18 mouse cellular contexts compared by ENCODE assay signal in the genomic region with DNA sequence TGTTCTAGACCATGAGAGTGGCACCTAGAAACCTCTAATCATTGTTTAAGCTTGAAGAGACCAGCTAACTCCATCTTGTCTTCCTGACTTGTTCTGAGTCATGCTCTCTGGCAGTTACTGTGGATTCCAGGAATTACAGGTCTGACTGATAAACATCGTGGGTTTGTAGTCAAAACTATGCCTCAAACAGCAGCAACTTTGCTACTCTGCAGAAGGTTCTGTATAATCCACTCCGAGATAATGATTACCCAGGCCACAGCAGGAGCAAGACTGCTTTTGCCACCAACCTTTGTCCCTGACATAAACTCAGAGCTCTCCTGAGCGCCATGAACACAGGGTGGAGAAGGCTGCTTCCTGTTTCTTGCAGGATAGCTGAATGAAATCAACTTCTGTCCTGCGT. TPM values are rescaled to one million over a fixed set of nuclear protein-coding genes. Genes with fewer than 3 reads are reported as not detected.
A peak's percentile ranks its signal among the peaks of the same experiment; 100 is the strongest.
DNase-seq lines count a peak whose midpoint lies in the region; ATAC-seq and TF ChIP-seq lines count a peak whose summit lies in the region.
"Had no signal": no experiment of that assay in that cellular context is flagged by ENCODE, and none has a peak within 500 bp of the region (broad histone marks: within the 10 kb centered on the region; RNA-seq: fewer than 3 reads in every experiment).

No protein-coding gene starts in this region.

- no peaks in the 10 kb centered on the region for H3K27me3 ChIP-seq in Patski
- no peaks in the 10 kb centered on the region for H3K27me3 ChIP-seq in kidney, adult 2 months (replicated peaks; ENCODE audit: control insufficient read depth, insufficient read depth, low read length)
- no peaks in the 10 kb centered on the region for H3K27me3 ChIP-seq in midbrain, postnatal 0 days (ENCODE audit: insufficient read depth, low read length)
- H3K27me3 ChIP-seq: midbrain, embryonic 12.5 days had no signal

- POLR2A ChIA-PET in Patski (lab: Charles Lee): interaction anchor here (0.6 to 0.7 kb wide), 3 partner anchors 24 to 55 kb away, joined by 3 read pairs; a partner anchor contains a TSS

- in situ Hi-C loops in Patski (cut with MboI; ENCODE audit: low pct_unique_long_range_greater_than_20kb): no loop called here

- DNase-seq in 416B (ENCODE audit: low read depth): peak; percentile 32
- peak; percentile 82 for DNase-seq in Patski (ENCODE audit: low read depth, low spot score)
- peak; percentile 92 for DNase-seq in kidney, adult 2 months
- DNase-seq in kidney, postnatal 36 days: peak; percentile 66 to 88
- no peak for DNase-seq in midbrain, postnatal 0 days (ENCODE audit: low spot score)
- no peak for DNase-seq in gastrocnemius, adult 18-20 months (ENCODE audit: low spot score)
- DNase-seq in adrenal gland, postnatal 14 days: no peak
- DNase-seq: cerebellum, adult 11-12 months; heart, postnatal 10 days; lung, postnatal 36 days; thymus, postnatal 4 days had no signal

- H3K4me3 ChIP-seq in kidney, adult 2 months (ENCODE audit: insufficient read depth, low read depth, low read length): no peak overlapping the region
- H3K4me3 ChIP-seq in midbrain, postnatal 0 days (ENCODE audit: low read depth, low read length): no peak overlapping the region
- H3K4me3 ChIP-seq: layer of hippocampus, adult 2 months; limb, embryonic 10.5 days; liver, embryonic 15.5 days; midbrain, embryonic 12.5 days had no signal

- H3K9ac ChIP-seq in midbrain, postnatal 0 days (replicated peaks; ENCODE audit: low read length, poor library complexity, severe bottlenecking): no peak overlapping the region
- H3K9ac ChIP-seq: hindbrain, embryonic 14.5 days; liver, embryonic 15.5 days; midbrain, embryonic 12.5 days had no signal

- no peak for TF ChIP-seq POLR2A in kidney, adult 2 months (IDR thresholded peaks at IDR 0.05; ENCODE audit: low read depth, low read length)

- TF ChIP-seq CTCF in Patski (IDR thresholded peaks at IDR 0.05): no peak
- TF ChIP-seq CTCF in kidney, adult 2 months (conservative IDR thresholded peaks at IDR 0.05; ENCODE audit: insufficient read depth, insufficient read length, low read depth, low read length): no peak
- no peak for TF ChIP-seq CTCF in midbrain, postnatal 0 days (IDR thresholded peaks at IDR 0.05)

- H3K36me3 ChIP-seq in kidney, adult 2 months (ENCODE audit: control insufficient read depth, insufficient read depth, low read length): no peaks in the 10 kb centered on the region
- no peaks in the 10 kb centered on the region for H3K36me3 ChIP-seq in midbrain, postnatal 0 days (ENCODE audit: insufficient read depth, low read length)
- H3K36me3 ChIP-seq: limb, embryonic 10.5 days; liver, embryonic 15.5 days; midbrain, embryonic 12.5 days had no signal

- ATAC-seq in Patski: peak; percentile 44
- ATAC-seq in midbrain, postnatal 0 days (ENCODE audit: low FRiP score): no peak
- ATAC-seq: forebrain, embryonic 14.5 days had no signal

- H3K4me1 ChIP-seq in kidney, adult 2 months (ENCODE audit: control insufficient read depth, insufficient read depth, low read length): peaks cover 20% of the 10 kb centered on the region; the same call in 1 of the 2 replicates
- peaks cover 3% of the 10 kb centered on the region; the same call in 1 of the 2 replicates for H3K4me1 ChIP-seq in midbrain, postnatal 0 days (ENCODE audit: insufficient read depth, low read length)

- no peak overlapping the region for H3K4me2 ChIP-seq in midbrain, postnatal 0 days (ENCODE audit: low read depth, low read length, poor library complexity, severe bottlenecking)
- H3K4me2 ChIP-seq: hindbrain, embryonic 14.5 days; liver, embryonic 15.5 days; midbrain, embryonic 12.5 days had no signal

- 18% methylated on average over 4 of the region's 4 CpGs for WGBS in kidney, adult 2 months
- 80% methylated on average over 4 of the region's 4 CpGs for WGBS in midbrain, postnatal 0 days

- H3K9me3 ChIP-seq in midbrain, postnatal 0 days (ENCODE audit: low read length): 0 out of 2 replicates have a peak, but pooled peaks cover 3% of the 10 kb centered on the region
- H3K9me3 ChIP-seq: liver, embryonic 15.5 days; midbrain, embryonic 12.5 days had no signal

- CTCF ChIA-PET in Patski (lab: Charles Lee): interaction anchor here (0.7 to 2.2 kb wide), 6 partner anchors 11 to 85 kb away, joined by 3 to 6 read pairs (median 4); no protein-coding TSS in a partner anchor

- peak overlapping the region; percentile 65 for H3K27ac ChIP-seq in kidney, adult 2 months (ENCODE audit: insufficient read depth, low read depth, low read length)
- no peak overlapping the region for H3K27ac ChIP-seq in midbrain, postnatal 0 days (ENCODE audit: low read depth, low read length)
- H3K27ac ChIP-seq: hindbrain, embryonic 14.5 days; layer of hippocampus, adult 2 months; limb, embryonic 10.5 days; liver, embryonic 15.5 days; midbrain, embryonic 12.5 days had no signal

RNA-seq across cellular contexts. Expression of a gene that starts 2.2 kb away (rescaled TPM):
- polyA plus RNA-seq in Patski (2021): 63.2 TPM
- polyA plus RNA-seq in kidney, adult 2 months (2012; rRNA removed): 129 and 139 TPM in 2 replicates
- 49.8 and 61.5 TPM in 2 replicates for total RNA-seq in midbrain, postnatal 0 days (2014; rRNA removed)
- polyA plus RNA-seq in midbrain, postnatal 0 days (2015; fragmentation: Nextera tagmentation; extraction: Ambion mirVana): 59.5 and 67.3 TPM in 2 replicates
- 10 to 100 TPM; 33.7 to 38.6 TPM for total RNA-seq in gastrocnemius, adult 18-20 months (2021)
- total RNA-seq in adrenal gland, postnatal 14 days (2021): 55.1 and 56.9 TPM in 2 replicates

RNA-seq across cellular contexts. Expression of a gene that starts 34.6 kb away (rescaled TPM):
- 0.23 TPM for polyA plus RNA-seq in Patski (2021)
- polyA plus RNA-seq in kidney, adult 2 months (2012; rRNA removed): 0.54 and 0.56 TPM in 2 replicates
- total RNA-seq in midbrain, postnatal 0 days (2014; rRNA removed): 14.5 and 20.4 TPM in 2 replicates
- 13.9 and 16.7 TPM in 2 replicates for polyA plus RNA-seq in midbrain, postnatal 0 days (2015; fragmentation: Nextera tagmentation; extraction: Ambion mirVana)
- total RNA-seq in gastrocnemius, adult 18-20 months (2021): not detected
- total RNA-seq in adrenal gland, postnatal 14 days (2021): 0.48 and 0.90 TPM in 2 replicates
- total RNA-seq: common myeloid progenitor, adult 5-6 weeks; heart, postnatal 10 days had no signal
- polyA plus RNA-seq: limb, embryonic 10.5 days; liver, embryonic 15.5 days had no signal

RNA-seq across cellular contexts. Expression of a gene that starts 56.9 kb away (rescaled TPM):
- 0.67 TPM for polyA plus RNA-seq in Patski (2021)
- polyA plus RNA-seq in kidney, adult 2 months (2012; rRNA removed): 12.7 and 15.4 TPM in 2 replicates
- 31.1 and 43.9 TPM in 2 replicates for total RNA-seq in midbrain, postnatal 0 days (2014; rRNA removed)
- 12.5 and 13.8 TPM in 2 replicates for polyA plus RNA-seq in midbrain, postnatal 0 days (2015; fragmentation: Nextera tagmentation; extraction: Ambion mirVana)
- 1 to 10 TPM; 2.5 to 2.9 TPM for total RNA-seq in gastrocnemius, adult 18-20 months (2021)
- total RNA-seq in adrenal gland, postnatal 14 days (2021): 20.0 and 21.3 TPM in 2 replicates

Comparison
In these comparisons a context has a peak if more than half of its experiments do, and no peak if none do; other contexts are left out.
1. DNase-seq: peak in 416B (single experiment), Patski (single experiment), kidney, adult 2 months (single experiment) and kidney, postnatal 36 days (2 of 2); none in midbrain, postnatal 0 days (single experiment), gastrocnemius, adult 18-20 months (single experiment) and adrenal gland, postnatal 14 days (single experiment).